Mouse (Mus musculus) cortical plate, adult 2 months (tissue): ENCODE measurements at regions not wholly inside any gene's neighbourhood (a gene's known extent, or its start where the extent isn't known, plus 50 kb on each side); places are given as distances from the start of the nearest gene placed in this dataset.

Experiments
- CTCF ChIP-seq: fragments of 200-500 bp; IDR thresholded peaks from 2 replicates; pipeline ENCODE4 v1.5.1; 2011; ENCODE audit warnings: mild to moderate bottlenecking, control low read depth, low read length; ENCODE audit not compliant: insufficient read depth; ENCODE audit errors: extremely low read depth
- POLR2A ChIP-seq: fragments of 200-500 bp; IDR thresholded peaks from 2 replicates; pipeline ENCODE4 v1.6.1; 2011; ENCODE audit warnings: mild to moderate bottlenecking, low read length, control low read depth; ENCODE audit not compliant: insufficient read depth; ENCODE audit errors: extremely low read depth

DNA sequence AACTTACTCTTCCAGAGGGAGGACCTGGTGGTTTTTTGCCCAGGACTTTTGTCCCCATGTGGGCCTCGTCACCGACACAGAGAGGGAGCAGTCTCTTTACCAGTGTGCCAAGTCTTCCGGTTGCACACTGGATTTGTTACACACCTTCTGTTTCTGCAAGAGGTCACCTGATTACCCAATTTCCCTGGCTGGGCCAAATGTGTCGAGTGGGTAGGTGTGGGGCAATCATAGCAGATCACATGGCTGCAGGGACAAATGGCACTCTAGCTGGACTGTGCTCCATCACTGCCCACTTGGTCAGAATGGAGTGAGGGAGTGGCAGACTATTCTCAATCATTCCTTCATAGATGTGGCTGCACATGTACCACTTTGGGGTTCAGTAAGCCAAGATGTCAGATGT, 61.0 kb upstream of the Fstl4 start:
- no peak for TF ChIP-seq CTCF
- TF ChIP-seq POLR2A = no peak
